Mouse (Mus musculus) forebrain, embryonic 12.5 days (tissue): ENCODE results near the gene Birc5. TPM values are rescaled to one million over a fixed set of nuclear protein-coding genes. Genes with fewer than 3 reads are reported as not detected.

Experiments
- ATAC-seq: fragments of 200-750 bp; cut with Nextera tagmentation; 2 replicates; pipeline ENCODE4 v1.8.0; 2017; ENCODE audit warnings: moderate TSS enrichment; ENCODE audit not compliant: low FRiP score
- H3K27ac ChIP-seq: fragments of 300-500 bp; sonication (generic); 2 replicates; pipeline ENCODE4 v1.5.1; 2016; ENCODE audit warnings: mild to moderate bottlenecking
- H3K27me3 ChIP-seq: fragments of 300-500 bp; sonication (generic); 2 replicates; pipeline ENCODE4 v1.6.1; 2016; ENCODE audit warnings: mild to moderate bottlenecking
- H3K36me3 ChIP-seq: fragments of 300-500 bp; sonication (generic); replicated peaks from 2 replicates; pipeline ENCODE4 v1.6.1; 2016; ENCODE audit warnings: mild to moderate bottlenecking
- H3K4me1 ChIP-seq: fragments of 300-500 bp; sonication (generic); 2 replicates; pipeline ENCODE4 v1.6.1; 2016
- H3K4me2 ChIP-seq: fragments of 300-500 bp; sonication (generic); 2 replicates; pipeline ENCODE4 v1.6.1; 2016; ENCODE audit warnings: mild to moderate bottlenecking, moderate library complexity
- H3K4me3 ChIP-seq: fragments of 300-500 bp; sonication (generic); replicated peaks from 2 replicates; pipeline ENCODE4 v1.5.1; 2016; ENCODE audit warnings: mild to moderate bottlenecking
- H3K9ac ChIP-seq: fragments of 300-500 bp; sonication (generic); 2 replicates; pipeline ENCODE4 v1.6.1; 2016; ENCODE audit warnings: mild to moderate bottlenecking
- H3K9me3 ChIP-seq: fragments of 300-500 bp; sonication (generic); 2 replicates; pipeline ENCODE4 v1.6.1; 2016
- WGBS: fragments of 180-500 bp; shearing (Covaris S2); methylation state at CpG from one replicate; pipeline ENCODE4 v1.1.7; 2016; 5-methylcytosine and 5-hydroxymethylcytosine counted together
- polyA plus RNA-seq: library from polyadenylated mRNA; unstranded; fragments of >200 nt; fragmentation: Nextera tagmentation; extraction: Ambion mirVana; gene quantifications from 2 replicates; pipeline ENCODE4 v1.2.1, GENCODE M21; 2016

Birc5 gene
- polyA plus RNA-seq, 1 experiment from 2014 or later = 282 TPM

DNA sequence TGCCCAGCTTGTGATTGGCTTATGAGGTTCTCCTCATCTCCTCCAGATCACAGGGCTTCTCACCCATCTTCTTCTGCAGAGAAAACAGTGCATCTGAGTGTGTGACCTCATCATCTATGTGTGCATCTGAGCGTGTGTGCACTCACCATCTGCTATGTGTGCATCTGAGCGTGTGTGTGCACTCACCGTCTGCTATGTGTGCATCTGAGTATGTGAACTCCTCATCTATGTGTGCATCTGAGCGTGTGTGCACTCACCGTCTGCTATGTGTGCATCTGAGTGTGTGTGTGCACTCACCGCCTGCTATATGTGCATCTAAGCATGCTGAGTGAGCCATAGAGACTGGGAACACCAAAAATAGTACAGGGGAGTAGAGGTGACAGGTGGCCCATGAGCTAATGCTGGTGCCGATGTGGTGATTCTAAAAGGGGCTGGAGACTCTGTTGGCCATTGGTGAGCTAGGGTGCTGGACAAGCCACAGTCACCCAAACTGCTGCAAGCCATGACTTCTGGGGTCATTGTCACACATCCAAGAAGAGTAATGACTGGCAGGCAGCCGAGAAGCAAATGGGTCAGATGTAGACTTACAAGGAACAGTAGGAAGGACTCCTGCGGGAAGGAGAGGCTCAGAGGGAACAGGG lies 31.4 kb downstream of the Birc5 start:
- peaks cover 35% of the 10 kb centered on the region for H3K4me1 ChIP-seq
- peaks cover 63% of the 10 kb centered on the region for H3K27me3 ChIP-seq
- H3K27ac ChIP-seq = no peak overlapping the region
- no peak overlapping the region for H3K9ac ChIP-seq
- no peak overlapping the region for H3K4me3 ChIP-seq
- 90% methylated on average over 9 of the region's 9 CpGs for WGBS
- no peaks in the 10 kb centered on the region for H3K9me3 ChIP-seq
- ATAC-seq = no peak
- no peaks in the 10 kb centered on the region for H3K36me3 ChIP-seq
- no peak overlapping the region for H3K4me2 ChIP-seq

DNA sequence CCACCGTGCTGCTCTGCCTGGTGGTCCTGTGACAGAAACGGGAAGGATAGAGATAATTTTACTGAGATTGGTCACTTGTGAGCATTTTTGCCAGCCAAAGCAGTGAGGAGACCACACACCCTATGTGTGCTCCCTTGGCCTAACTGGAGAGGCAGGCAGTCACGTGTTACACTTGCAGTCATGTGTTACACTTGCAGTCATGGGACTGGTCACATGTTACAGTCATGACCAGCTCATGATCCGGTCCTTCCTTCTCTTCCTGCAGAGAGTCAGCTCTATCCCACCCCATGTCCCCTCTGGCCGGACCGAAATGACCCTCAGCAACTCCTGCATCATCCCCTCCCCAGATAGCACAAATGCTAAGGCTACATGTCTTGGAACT lies 31.9 kb downstream of the Birc5 start:
- H3K9me3 ChIP-seq = no peaks in the 10 kb centered on the region
- H3K9ac ChIP-seq = no peak overlapping the region
- peaks cover 32% of the 10 kb centered on the region for H3K4me1 ChIP-seq
- no peak overlapping the region for H3K27ac ChIP-seq
- no peak overlapping the region for H3K4me2 ChIP-seq
- H3K4me3 ChIP-seq = no peak overlapping the region
- no peak for ATAC-seq
- H3K36me3 ChIP-seq = no peaks in the 10 kb centered on the region
- 84% methylated on average over 6 of the region's 6 CpGs for WGBS
- peaks cover 65% of the 10 kb centered on the region for H3K27me3 ChIP-seq

DNA sequence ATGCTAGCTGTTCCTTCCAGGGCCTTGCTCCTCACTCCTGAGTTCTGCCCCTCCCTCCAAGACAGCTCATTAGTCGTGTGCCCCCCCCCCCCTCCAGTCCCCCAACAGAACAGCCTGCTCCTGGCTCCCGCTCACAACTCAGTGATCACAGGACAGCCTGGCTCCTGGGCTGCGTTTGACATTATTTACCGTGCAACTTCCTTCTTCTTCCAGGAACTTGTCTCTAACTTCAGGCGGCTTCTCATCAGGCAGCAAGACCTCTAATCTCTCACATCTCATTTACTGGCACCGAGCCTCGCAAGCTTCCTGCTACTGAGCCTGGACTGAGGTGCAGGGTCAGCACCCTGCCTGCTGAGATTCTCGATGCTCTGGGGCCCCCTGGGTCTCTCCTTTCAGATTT lies 32.7 kb downstream of the Birc5 start:
- Histone ChIP-seq H3K4me2 (no peak overlapping the region), H3K9me3 (no peaks in the 10 kb centered on the region), H3K27me3 (peaks cover 73% of the 10 kb centered on the region), H3K9ac (no peak overlapping the region), H3K27ac (no peak overlapping the region), H3K36me3 (no peaks in the 10 kb centered on the region), H3K4me3 (no peak overlapping the region), H3K4me1 (peaks cover 32% of the 10 kb centered on the region)
- WGBS = 17% methylated on average over 8 of the region's 8 CpGs
- no peak for ATAC-seq

DNA sequence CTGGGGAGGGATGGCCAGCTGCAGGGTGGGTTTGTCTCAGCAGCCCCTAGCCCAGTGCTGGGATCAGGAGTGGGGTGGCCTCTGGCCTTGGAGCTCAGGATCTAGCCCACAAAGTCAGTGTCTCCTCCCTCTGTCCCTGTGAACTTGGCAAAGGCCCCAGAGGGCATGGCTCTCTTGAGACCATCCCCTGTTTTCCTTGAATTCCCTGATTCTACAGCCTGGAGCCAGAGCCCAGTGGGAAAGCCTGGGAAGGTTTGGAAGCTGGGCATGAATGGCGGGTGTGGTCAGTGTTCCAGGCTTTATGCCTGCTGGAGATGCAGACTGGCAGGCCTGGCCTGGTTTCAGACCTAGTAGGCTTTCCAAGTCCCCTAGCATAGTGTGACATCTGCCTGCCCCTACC lies 33.2 kb downstream of the Birc5 start:
- Histone ChIP-seq H3K4me1 (peaks cover 32% of the 10 kb centered on the region), H3K4me3 (no peak overlapping the region), H3K27me3 (peaks cover 75% of the 10 kb centered on the region), H3K36me3 (no peaks in the 10 kb centered on the region), H3K4me2 (no peak overlapping the region), H3K27ac (no peak overlapping the region), H3K9me3 (no peaks in the 10 kb centered on the region), H3K9ac (no peak overlapping the region)
- 82% methylated on average over 1 of the region's 1 CpGs for WGBS
- ATAC-seq = no peak

- ATAC-seq = no peak
- WGBS = 71% methylated on average over 5 of the region's 5 CpGs
- Histone ChIP-seq H3K4me2 (no peak overlapping the region), H3K9me3 (no peaks in the 10 kb centered on the region), H3K36me3 (no peaks in the 10 kb centered on the region), H3K27ac (no peak overlapping the region), H3K4me1 (peaks cover 44% of the 10 kb centered on the region), H3K27me3 (peaks cover 88% of the 10 kb centered on the region), H3K9ac (no peak overlapping the region), H3K4me3 (no peak overlapping the region)
Observed at GRCm38 (mm10) chr11:117886000-117886399, 36.9 kb downstream of the Birc5 start.

DNA sequence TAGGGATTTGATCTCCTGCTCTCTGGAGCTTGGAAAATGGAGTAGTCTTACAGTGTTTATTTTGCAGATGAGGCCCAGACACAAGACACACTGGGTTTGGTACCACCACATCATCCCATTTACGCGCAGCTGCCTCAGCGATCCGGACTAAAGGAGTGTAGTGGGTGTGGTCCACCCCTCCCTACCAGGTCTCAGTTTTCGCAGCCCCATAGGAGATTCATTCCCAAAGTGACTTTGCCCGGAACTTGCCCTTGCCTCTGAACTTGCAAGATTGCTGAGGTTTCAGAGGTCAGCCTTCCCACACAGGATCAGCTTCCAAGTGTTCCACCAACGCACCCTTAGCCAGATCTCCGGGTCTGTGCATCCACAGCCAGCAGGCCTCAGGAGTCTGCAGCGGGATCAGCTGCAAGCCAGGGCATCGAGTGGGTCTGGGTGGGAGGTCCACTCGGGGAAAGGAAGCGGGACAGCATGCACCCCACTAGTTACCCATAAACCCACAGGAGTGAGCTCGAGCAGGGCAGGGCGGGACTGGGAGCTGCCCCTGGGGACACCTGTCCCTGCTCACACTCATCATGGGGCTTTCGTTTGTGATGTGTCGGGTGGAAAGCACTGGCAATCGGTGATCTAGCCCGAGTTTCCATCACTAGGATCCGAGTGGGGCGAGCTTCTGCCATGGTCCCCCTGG lies 39.3 kb downstream of the Birc5 start:
- H3K4me3 ChIP-seq = peak overlapping the region; percentile 30
- ATAC-seq = no peak

DNA sequence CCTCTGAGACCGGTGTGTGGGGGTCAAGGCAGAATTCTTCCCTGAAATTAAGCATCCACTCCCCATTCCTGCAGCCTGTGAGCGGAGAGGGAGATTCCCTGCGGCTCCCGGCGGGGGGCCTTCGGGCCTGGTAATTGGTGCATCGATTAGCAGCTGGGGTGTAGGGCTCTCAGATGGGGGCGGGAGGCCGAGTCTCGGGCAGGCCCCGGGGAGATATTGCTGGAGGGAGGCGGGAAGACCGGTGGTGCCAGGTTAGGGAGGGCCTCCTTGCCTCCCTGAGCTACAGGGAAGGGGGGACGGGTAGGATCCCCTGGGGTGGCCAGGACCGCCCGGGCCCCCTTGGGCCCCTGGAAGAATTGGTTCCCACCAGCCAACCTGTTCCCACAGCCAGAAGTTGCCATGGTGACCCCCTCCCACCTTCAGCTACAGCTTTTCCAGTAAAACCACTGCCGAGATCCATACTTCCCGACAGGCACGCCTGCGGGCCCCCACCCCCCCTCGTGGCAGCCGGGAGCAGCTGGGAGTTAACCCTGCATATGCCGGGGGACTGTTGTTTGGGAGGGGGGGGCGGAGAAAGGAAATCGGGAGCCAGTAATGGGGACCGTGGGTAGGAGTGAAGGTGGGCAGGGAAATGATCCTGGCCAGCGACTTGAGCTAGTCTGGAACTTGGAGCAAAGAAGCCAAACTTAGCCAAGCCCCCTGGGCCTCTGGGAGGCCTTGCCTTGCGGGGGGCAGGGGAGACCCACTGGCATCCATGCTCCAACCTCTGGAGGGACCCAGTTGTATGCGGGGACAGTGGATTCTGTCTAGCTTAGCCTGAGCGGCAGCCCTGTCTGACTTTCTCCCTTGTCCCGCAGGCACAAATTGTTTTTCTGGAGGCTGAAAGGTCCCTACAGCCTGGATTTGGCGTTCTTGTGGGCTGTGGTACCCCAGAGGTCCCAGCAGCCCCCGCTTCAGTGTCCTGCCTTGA lies 40.1 kb downstream of the Birc5 start:
- Histone ChIP-seq H3K4me1 (peaks cover 44% of the 10 kb centered on the region), H3K4me2 (peak overlapping the region; percentile 56), H3K4me3 (peak overlapping the region; percentile 30), H3K9ac (peak overlapping the region; percentile 41; the same call in 1 of the 2 replicates), H3K27ac (peak overlapping the region; percentile 81), H3K36me3 (no peaks in the 10 kb centered on the region), H3K9me3 (no peaks in the 10 kb centered on the region), H3K27me3 (peaks cover 93% of the 10 kb centered on the region)
- WGBS = 1% methylated on average over 33 of the region's 33 CpGs
- ATAC-seq = peak; percentile 47

More for the DNA sequence above, 39.3 kb downstream of the Birc5 start:
- Histone ChIP-seq H3K9me3 (no peaks in the 10 kb centered on the region), H3K4me1 (peaks cover 44% of the 10 kb centered on the region), H3K4me2 (peak overlapping the region; percentile 56), H3K9ac (0 out of 2 replicates have a peak overlapping the region, but pooled peaks have one; percentile 41), H3K27me3 (peaks cover 92% of the 10 kb centered on the region), H3K36me3 (no peaks in the 10 kb centered on the region), H3K27ac (peak overlapping the region; percentile 81; the same call in 1 of the 2 replicates)
- WGBS = 11% methylated on average over 20 of the region's 20 CpGs

DNA sequence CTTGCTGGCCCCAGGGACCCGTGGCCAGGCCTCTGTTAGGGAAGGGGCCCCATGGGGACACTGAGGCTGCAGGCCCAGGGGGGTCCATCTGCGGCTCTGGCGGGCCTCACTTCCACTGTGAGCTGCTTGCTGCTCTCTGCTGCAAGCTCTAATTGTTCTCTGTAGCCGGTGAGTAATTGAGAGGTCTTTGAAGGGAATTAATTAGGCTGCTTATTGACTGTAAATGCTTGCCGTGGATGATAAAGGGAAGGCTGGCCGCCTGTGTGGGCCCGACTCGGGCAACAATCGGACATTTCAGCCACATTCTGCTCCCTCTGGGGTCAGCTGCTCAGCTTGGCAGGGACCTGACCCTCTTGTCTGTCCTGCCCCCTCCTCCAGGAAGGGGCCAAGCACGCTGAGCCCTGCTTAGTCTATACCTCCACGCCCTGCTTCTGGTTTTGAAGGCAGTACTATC lies 40.9 kb downstream of the Birc5 start:
- 2% methylated on average over 11 of the region's 11 CpGs for WGBS

DNA sequence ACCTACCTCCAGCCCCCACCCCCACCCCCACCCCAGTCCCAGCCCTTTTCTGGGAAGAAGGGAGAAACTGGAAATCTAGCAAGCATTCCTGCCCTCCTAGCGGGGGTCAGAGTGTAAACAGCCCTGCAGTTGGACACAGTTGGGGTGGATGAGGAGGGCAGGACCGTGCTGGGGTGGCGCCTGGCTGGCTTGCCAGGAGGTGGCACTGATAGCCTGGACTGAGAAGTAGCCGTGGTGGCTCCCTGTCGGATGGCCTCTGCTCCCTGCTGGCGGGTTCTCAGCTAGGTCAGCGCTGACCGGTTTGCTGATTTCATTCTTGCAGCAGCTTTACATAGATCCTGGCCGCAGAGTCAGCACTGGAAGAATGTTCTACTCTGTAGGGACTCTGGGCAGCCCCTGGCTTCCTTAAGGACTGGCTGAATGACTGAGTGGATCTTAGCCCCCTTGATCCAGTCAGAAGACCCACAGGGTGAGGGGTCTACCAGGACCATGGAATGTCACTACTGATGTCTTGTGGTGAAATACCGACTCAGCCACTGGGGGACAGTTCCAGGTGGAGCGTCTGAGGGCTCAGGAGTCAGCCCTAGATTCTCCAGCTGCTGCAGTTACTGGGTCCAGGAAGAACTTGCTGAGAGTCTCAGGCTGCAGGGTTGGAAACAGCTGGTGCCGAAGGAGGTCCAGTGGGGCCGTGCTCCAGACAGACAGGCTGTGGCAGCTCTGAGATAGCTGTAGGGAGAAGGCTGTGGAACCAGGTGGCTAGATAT lies 41.6 kb downstream of the Birc5 start:
- Histone ChIP-seq H3K36me3 (no peaks in the 10 kb centered on the region), H3K4me2 (peak overlapping the region; percentile 56), H3K27me3 (peaks cover 95% of the 10 kb centered on the region), H3K4me1 (peaks cover 44% of the 10 kb centered on the region), H3K27ac (peak overlapping the region; percentile 81), H3K9ac (0 out of 2 replicates have a peak overlapping the region, but pooled peaks have one; percentile 41), H3K9me3 (no peaks in the 10 kb centered on the region), H3K4me3 (no peak overlapping the region)
- ATAC-seq = peak; percentile 51
- 14% methylated on average over 13 of the region's 13 CpGs for WGBS

More for the DNA sequence above, 40.9 kb downstream of the Birc5 start:
- H3K4me1 ChIP-seq = peaks cover 44% of the 10 kb centered on the region
- H3K36me3 ChIP-seq = no peaks in the 10 kb centered on the region
- H3K27me3 ChIP-seq = peaks cover 93% of the 10 kb centered on the region
- H3K4me3 ChIP-seq = peak overlapping the region; percentile 30; the same call in 1 of the 2 replicates
- H3K4me2 ChIP-seq = peak overlapping the region; percentile 56
- H3K9ac ChIP-seq = peak overlapping the region; percentile 41; the same call in 1 of the 2 replicates
- no peaks in the 10 kb centered on the region for H3K9me3 ChIP-seq
- H3K27ac ChIP-seq = peak overlapping the region; percentile 81
- peak; percentile 71 for ATAC-seq

GRCm38 (mm10) chr11:117891581-117892175 lies 42.6 kb downstream of the Birc5 start:
- 90% methylated on average over 19 of the region's 19 CpGs for WGBS
- H3K9ac ChIP-seq = no peak overlapping the region
- no peaks in the 10 kb centered on the region for H3K9me3 ChIP-seq
- no peaks in the 10 kb centered on the region for H3K36me3 ChIP-seq
- peaks cover 44% of the 10 kb centered on the region for H3K4me1 ChIP-seq
- ATAC-seq = no peak
- H3K4me2 ChIP-seq = no peak overlapping the region
- no peak overlapping the region for H3K27ac ChIP-seq
- H3K27me3 ChIP-seq = peaks cover 93% of the 10 kb centered on the region
- no peak overlapping the region for H3K4me3 ChIP-seq

GRCm38 (mm10) chr11:117892199-117892598 lies 43.1 kb downstream of the Birc5 start:
- H3K4me1 ChIP-seq = peaks cover 44% of the 10 kb centered on the region
- H3K27me3 ChIP-seq = peaks cover 88% of the 10 kb centered on the region
- H3K4me2 ChIP-seq = no peak overlapping the region
- ATAC-seq = no peak
- H3K9me3 ChIP-seq = no peaks in the 10 kb centered on the region
- 55% methylated on average over 6 of the region's 6 CpGs for WGBS
- H3K36me3 ChIP-seq = no peaks in the 10 kb centered on the region
- no peak overlapping the region for H3K27ac ChIP-seq
- H3K9ac ChIP-seq = no peak overlapping the region
- no peak overlapping the region for H3K4me3 ChIP-seq
